Mouse (Mus musculus): Measurements from ENCODE around the gene Pid1. TPM values are rescaled to one million over a fixed set of nuclear protein-coding genes. Genes with fewer than 3 reads are reported as not detected.

Pid1 gene
- 103 TPM in 2 replicates for polyA plus RNA-seq (2014; fragmentation: Nextera tagmentation; extraction: Ambion mirVana)

- H3K27ac ChIP-seq: no peak within 1 kb of the TSS
- H3K4me1 ChIP-seq (replicated peaks; ENCODE audit: control insufficient read depth, insufficient read depth, low read length): no peaks in the 10 kb centered on the region; the same call in 1 of the 2 replicates
- WGBS: 93% methylated on average over 8 of the region's 8 CpGs
- DNase-seq (ENCODE audit: low spot score) (no peak), ATAC-seq (ENCODE audit: low FRiP score) (no peak)
- H3K4me2 ChIP-seq (replicated peaks): no peak within 1 kb of the TSS
- no peak within 1 kb of the TSS for H3K4me3 ChIP-seq (replicated peaks; ENCODE audit: low read length)
- H3K36me3 ChIP-seq (replicated peaks; ENCODE audit: control insufficient read depth, insufficient read depth): no peaks in the 10 kb centered on the region
- H3K9ac ChIP-seq: no peak within 1 kb of the TSS
- no peaks in the 10 kb centered on the region for H3K27me3 ChIP-seq (ENCODE audit: control insufficient read depth, insufficient read depth, low read length)
- H3K9me3 ChIP-seq (ENCODE audit: control insufficient read depth, low read length): no peaks in the 10 kb centered on the region
These were observed at the start of gene Pid1 for GRCm38 (mm10) chr1:84363967-84364366. Gene Pid1, minus strand, starts transcription at chr1:84364180.

- Histone ChIP-seq H3K27ac (no peak overlapping the region), H3K4me3 (replicated peaks; ENCODE audit: low read length) (no peak overlapping the region), H3K4me1 (replicated peaks; ENCODE audit: control insufficient read depth, insufficient read depth, low read length) (no peaks in the 10 kb centered on the region), H3K4me2 (replicated peaks) (no peak overlapping the region), H3K9ac (no peak overlapping the region), H3K9me3 (ENCODE audit: control insufficient read depth, low read length) (no peaks in the 10 kb centered on the region), H3K27me3 (ENCODE audit: control insufficient read depth, insufficient read depth, low read length) (no peaks in the 10 kb centered on the region), H3K36me3 (replicated peaks; ENCODE audit: control insufficient read depth, insufficient read depth) (peaks cover 21% of the 10 kb centered on the region)
- WGBS: 84% methylated on average over 2 of the region's 2 CpGs
- ATAC-seq (ENCODE audit: low FRiP score) (no peak), DNase-seq (ENCODE audit: low spot score) (no peak)
These were observed 45.5 kb upstream of the Pid1 start for GRCm38 (mm10) chr1:84409514-84409913.

GRCm38 (mm10) chr1:84408873-84409272, 44.9 kb upstream of the Pid1 start:
- no peaks in the 10 kb centered on the region for H3K9me3 ChIP-seq (ENCODE audit: control insufficient read depth, low read length)
- WGBS: 79% methylated on average over 2 of the region's 2 CpGs
- no peak overlapping the region for H3K9ac ChIP-seq
- no peak overlapping the region for H3K4me2 ChIP-seq (replicated peaks)
- no peaks in the 10 kb centered on the region for H3K27me3 ChIP-seq (ENCODE audit: control insufficient read depth, insufficient read depth, low read length)
- DNase-seq (ENCODE audit: low spot score) (no peak), ATAC-seq (ENCODE audit: low FRiP score) (no peak)
- H3K4me1 ChIP-seq (replicated peaks; ENCODE audit: control insufficient read depth, insufficient read depth, low read length): no peaks in the 10 kb centered on the region
- H3K27ac ChIP-seq: no peak overlapping the region
- H3K36me3 ChIP-seq (replicated peaks; ENCODE audit: control insufficient read depth, insufficient read depth): peaks cover 21% of the 10 kb centered on the region
- H3K4me3 ChIP-seq (replicated peaks; ENCODE audit: low read length): no peak overlapping the region

GRCm38 (mm10) chr1:84406891-84407290, 42.9 kb upstream of the Pid1 start:
- Histone ChIP-seq H3K4me3 (replicated peaks; ENCODE audit: low read length) (no peak overlapping the region), H3K9me3 (ENCODE audit: control insufficient read depth, low read length) (no peaks in the 10 kb centered on the region), H3K4me1 (replicated peaks; ENCODE audit: control insufficient read depth, insufficient read depth, low read length) (no peaks in the 10 kb centered on the region), H3K36me3 (replicated peaks; ENCODE audit: control insufficient read depth, insufficient read depth) (peaks cover 10% of the 10 kb centered on the region), H3K4me2 (replicated peaks) (no peak overlapping the region), H3K9ac (no peak overlapping the region), H3K27me3 (ENCODE audit: control insufficient read depth, insufficient read depth, low read length) (no peaks in the 10 kb centered on the region), H3K27ac (no peak overlapping the region)
- ATAC-seq (ENCODE audit: low FRiP score): no peak
- 86% methylated on average over 4 of the region's 4 CpGs for WGBS
- no peak for DNase-seq (ENCODE audit: low spot score)

GRCm38 (mm10) chr1:84405551-84406290, 41.7 kb upstream of the Pid1 start:
- no peak overlapping the region for H3K4me2 ChIP-seq (replicated peaks)
- H3K27ac ChIP-seq: no peak overlapping the region
- H3K27me3 ChIP-seq (ENCODE audit: control insufficient read depth, insufficient read depth, low read length): no peaks in the 10 kb centered on the region
- ATAC-seq (ENCODE audit: low FRiP score) (no peak), DNase-seq (ENCODE audit: low spot score) (no peak)
- H3K4me3 ChIP-seq (replicated peaks; ENCODE audit: low read length): no peak overlapping the region
- WGBS: 85% methylated on average over 5 of the region's 5 CpGs
- peaks cover 10% of the 10 kb centered on the region for H3K36me3 ChIP-seq (replicated peaks; ENCODE audit: control insufficient read depth, insufficient read depth)
- H3K9me3 ChIP-seq (ENCODE audit: control insufficient read depth, low read length): no peaks in the 10 kb centered on the region
- no peak overlapping the region for H3K9ac ChIP-seq
- H3K4me1 ChIP-seq (replicated peaks; ENCODE audit: control insufficient read depth, insufficient read depth, low read length): no peaks in the 10 kb centered on the region

GRCm38 (mm10) chr1:84404880-84405279, 40.9 kb upstream of the Pid1 start:
- no peaks in the 10 kb centered on the region for H3K9me3 ChIP-seq (ENCODE audit: control insufficient read depth, low read length)
- H3K4me2 ChIP-seq (replicated peaks): no peak overlapping the region
- ATAC-seq (ENCODE audit: low FRiP score) (no peak), DNase-seq (ENCODE audit: low spot score) (no peak)
- no peaks in the 10 kb centered on the region for H3K4me1 ChIP-seq (replicated peaks; ENCODE audit: control insufficient read depth, insufficient read depth, low read length)
- H3K4me3 ChIP-seq (replicated peaks; ENCODE audit: low read length): no peak overlapping the region
- no peaks in the 10 kb centered on the region for H3K27me3 ChIP-seq (ENCODE audit: control insufficient read depth, insufficient read depth, low read length)
- no peak overlapping the region for H3K27ac ChIP-seq
- WGBS: 52% methylated on average over 12 of the region's 12 CpGs
- peaks cover 10% of the 10 kb centered on the region for H3K36me3 ChIP-seq (replicated peaks; ENCODE audit: control insufficient read depth, insufficient read depth)
- no peak overlapping the region for H3K9ac ChIP-seq

GRCm38 (mm10) chr1:84402154-84402553, 38.2 kb upstream of the Pid1 start:
- Histone ChIP-seq H3K9ac (no peak overlapping the region), H3K27me3 (ENCODE audit: control insufficient read depth, insufficient read depth, low read length) (no peaks in the 10 kb centered on the region), H3K4me3 (replicated peaks; ENCODE audit: low read length) (no peak overlapping the region), H3K36me3 (replicated peaks; ENCODE audit: control insufficient read depth, insufficient read depth) (peaks cover 10% of the 10 kb centered on the region), H3K27ac (no peak overlapping the region), H3K4me2 (replicated peaks) (no peak overlapping the region), H3K4me1 (replicated peaks; ENCODE audit: control insufficient read depth, insufficient read depth, low read length) (no peaks in the 10 kb centered on the region), H3K9me3 (ENCODE audit: control insufficient read depth, low read length) (no peaks in the 10 kb centered on the region)
- ATAC-seq (ENCODE audit: low FRiP score) (no peak), DNase-seq (ENCODE audit: low spot score) (no peak)
- WGBS: 85% methylated on average over 1 of the region's 1 CpGs

- no peak overlapping the region for H3K4me2 ChIP-seq (replicated peaks)
- ATAC-seq (ENCODE audit: low FRiP score): no peak
- peaks cover 10% of the 10 kb centered on the region; the same call in 1 of the 2 replicates for H3K36me3 ChIP-seq (replicated peaks; ENCODE audit: control insufficient read depth, insufficient read depth)
- H3K27ac ChIP-seq: no peak overlapping the region
- no peak overlapping the region for H3K4me3 ChIP-seq (replicated peaks; ENCODE audit: low read length)
- WGBS: 85% methylated on average over 3 of the region's 3 CpGs
- no peaks in the 10 kb centered on the region for H3K9me3 ChIP-seq (ENCODE audit: control insufficient read depth, low read length)
- no peak overlapping the region for H3K9ac ChIP-seq
- no peaks in the 10 kb centered on the region for H3K27me3 ChIP-seq (ENCODE audit: control insufficient read depth, insufficient read depth, low read length)
- no peak for DNase-seq (ENCODE audit: low spot score)
- H3K4me1 ChIP-seq (replicated peaks; ENCODE audit: control insufficient read depth, insufficient read depth, low read length): no peaks in the 10 kb centered on the region
These were observed 35.7 kb upstream of the Pid1 start for GRCm38 (mm10) chr1:84399671-84400070.

GRCm38 (mm10) chr1:84399118-84399517, 35.1 kb upstream of the Pid1 start:
- Histone ChIP-seq H3K27me3 (ENCODE audit: control insufficient read depth, insufficient read depth, low read length) (no peaks in the 10 kb centered on the region), H3K4me2 (replicated peaks) (no peak overlapping the region)
- 97% methylated on average over 4 of the region's 4 CpGs for WGBS

More at GRCm38 (mm10) chr1:84399118-84399517, 35.1 kb upstream of the Pid1 start:
- H3K27ac ChIP-seq: no peak overlapping the region
- no peak overlapping the region for H3K4me3 ChIP-seq (replicated peaks; ENCODE audit: low read length)
- no peaks in the 10 kb centered on the region for H3K9me3 ChIP-seq (ENCODE audit: control insufficient read depth, low read length)
- ATAC-seq (ENCODE audit: low FRiP score) (no peak), DNase-seq (ENCODE audit: low spot score) (no peak)
- no peaks in the 10 kb centered on the region for H3K4me1 ChIP-seq (replicated peaks; ENCODE audit: control insufficient read depth, insufficient read depth, low read length)
- peaks cover 14% of the 10 kb centered on the region; the same call in 1 of the 2 replicates for H3K36me3 ChIP-seq (replicated peaks; ENCODE audit: control insufficient read depth, insufficient read depth)
- no peak overlapping the region for H3K9ac ChIP-seq

Measured in hindbrain, embryonic 14.5 days (tissue).